Mouse (Mus musculus) C3H10T1/2 (cell line): ENCODE results near the gene Olfml1. TPM values are rescaled to one million over a fixed set of nuclear protein-coding genes. Genes with fewer than 3 reads are reported as not detected.

Source experiments
- polyA plus RNA-seq, 2 experiments: library from polyadenylated mRNA; unstranded; fragments of >200 nt; fragmentation: generic; extraction: Trizol; gene quantifications; one replicate each; pipeline ENCODE4 v1.2.1; 2012; ENCODE audit warnings: missing spikeins in 2 of 2

Olfml1 gene
- polyA plus RNA-seq = under 1 TPM in 1 of 2 experiments, not detected in 1; 0.86 TPM

GRCm38 (mm10) chr7:107567261-107567671, at the start of gene Olfml1:
Gene Olfml1, plus strand, starts transcription at chr7:107567446.

GRCm38 (mm10) chr7:107594857-107595402, 27.7 kb downstream of the Olfml1 start, which contains the start of gene Ppfibp2:
Gene Ppfibp2, plus strand, starts transcription at chr7:107595207.

GRCm38 (mm10) chr7:107625061-107625460, 57.8 kb downstream of the Olfml1 start, which contains the start of gene 5330417H12Rik:
Gene 5330417H12Rik, minus strand, starts transcription at chr7:107625161.

Other genes starting within 250 kb of the Olfml1 start
- not detected for gene Syt9, start 196.7 kb upstream of the Olfml1 start, polyA plus RNA-seq
- under 1 TPM; 0.06 to 0.40 TPM for gene Ppfibp2, start 27.8 kb downstream of the Olfml1 start, polyA plus RNA-seq
- gene 5330417H12Rik, start 57.7 kb downstream of the Olfml1 start, polyA plus RNA-seq = not detected
- gene Cyb5r2, start 190.6 kb downstream of the Olfml1 start, polyA plus RNA-seq = not detected
- under 1 TPM in 1 of 2 experiments, not detected in 1; 0.02 TPM for gene Ovch2, start 233.8 kb downstream of the Olfml1 start, polyA plus RNA-seq
- gene Olfr467, start 244.8 kb downstream of the Olfml1 start, polyA plus RNA-seq = not detected